Mouse (Mus musculus): ENCODE data around the gene Tent5c. TPM values are rescaled to one million over a fixed set of nuclear protein-coding genes. Genes with fewer than 3 reads are reported as not detected.

Gene Tent5c
- polyA plus RNA-seq, 1 experiment from 2014 or later = 132 TPM

GRCm38 (mm10) chr3:100463160-100463958 lies 25.8 kb downstream of the Tent5c start:
- Histone ChIP-seq H3K36me3 (ENCODE audit: control insufficient read depth, insufficient read depth) (peaks cover 19% of the 10 kb centered on the region), H3K9ac (ENCODE audit: low read depth, low read length) (no peak overlapping the region), H3K4me2 (ENCODE audit: low read depth, low read length) (no peak overlapping the region), H3K27ac (ENCODE audit: low read length) (no peak overlapping the region), H3K4me3 (ENCODE audit: low read depth, low read length) (no peak overlapping the region), H3K4me1 (ENCODE audit: control insufficient read depth, low read depth, low read length) (peaks cover 3% of the 10 kb centered on the region; the same call in 1 of the 2 replicates), H3K27me3 (ENCODE audit: control insufficient read depth, insufficient read depth, low read depth, low read length) (no peaks in the 10 kb centered on the region), H3K9me3 (replicated peaks; ENCODE audit: control insufficient read depth, low read length) (no peaks in the 10 kb centered on the region)
- 52% methylated on average over 12 of the region's 12 CpGs for WGBS (ENCODE audit: insufficient replicate concordance)
- no peak for ATAC-seq (ENCODE audit: low read depth)

- peaks cover 3% of the 10 kb centered on the region; the same call in 1 of the 2 replicates for H3K4me1 ChIP-seq (ENCODE audit: control insufficient read depth, low read depth, low read length)
- ATAC-seq (ENCODE audit: low read depth) = no peak
- 76% methylated on average over 8 of the region's 8 CpGs for WGBS (ENCODE audit: insufficient replicate concordance)
- H3K9ac ChIP-seq (ENCODE audit: low read depth, low read length) = no peak overlapping the region
- no peaks in the 10 kb centered on the region for H3K9me3 ChIP-seq (replicated peaks; ENCODE audit: control insufficient read depth, low read length)
- no peak overlapping the region for H3K27ac ChIP-seq (ENCODE audit: low read length)
- H3K4me3 ChIP-seq (ENCODE audit: low read depth, low read length) = no peak overlapping the region
- no peaks in the 10 kb centered on the region for H3K27me3 ChIP-seq (ENCODE audit: control insufficient read depth, insufficient read depth, low read depth, low read length)
- H3K36me3 ChIP-seq (ENCODE audit: control insufficient read depth, insufficient read depth) = peaks cover 17% of the 10 kb centered on the region
- H3K4me2 ChIP-seq (ENCODE audit: low read depth, low read length) = no peak overlapping the region
Observed at GRCm38 (mm10) chr3:100462235-100463083, 26.7 kb downstream of the Tent5c start.

GRCm38 (mm10) chr3:100460510-100460909 lies 28.6 kb downstream of the Tent5c start:
- Histone ChIP-seq H3K4me2 (ENCODE audit: low read depth, low read length) (no peak overlapping the region), H3K9me3 (replicated peaks; ENCODE audit: control insufficient read depth, low read length) (no peaks in the 10 kb centered on the region), H3K27ac (ENCODE audit: low read length) (no peak overlapping the region), H3K27me3 (ENCODE audit: control insufficient read depth, insufficient read depth, low read depth, low read length) (no peaks in the 10 kb centered on the region), H3K9ac (ENCODE audit: low read depth, low read length) (no peak overlapping the region), H3K36me3 (ENCODE audit: control insufficient read depth, insufficient read depth) (no peaks in the 10 kb centered on the region), H3K4me3 (ENCODE audit: low read depth, low read length) (no peak overlapping the region), H3K4me1 (ENCODE audit: control insufficient read depth, low read depth, low read length) (peaks cover 3% of the 10 kb centered on the region; the same call in 1 of the 2 replicates)
- ATAC-seq (ENCODE audit: low read depth) = no peak
- WGBS (ENCODE audit: insufficient replicate concordance) = 59% methylated on average over 2 of the region's 2 CpGs

DNA sequence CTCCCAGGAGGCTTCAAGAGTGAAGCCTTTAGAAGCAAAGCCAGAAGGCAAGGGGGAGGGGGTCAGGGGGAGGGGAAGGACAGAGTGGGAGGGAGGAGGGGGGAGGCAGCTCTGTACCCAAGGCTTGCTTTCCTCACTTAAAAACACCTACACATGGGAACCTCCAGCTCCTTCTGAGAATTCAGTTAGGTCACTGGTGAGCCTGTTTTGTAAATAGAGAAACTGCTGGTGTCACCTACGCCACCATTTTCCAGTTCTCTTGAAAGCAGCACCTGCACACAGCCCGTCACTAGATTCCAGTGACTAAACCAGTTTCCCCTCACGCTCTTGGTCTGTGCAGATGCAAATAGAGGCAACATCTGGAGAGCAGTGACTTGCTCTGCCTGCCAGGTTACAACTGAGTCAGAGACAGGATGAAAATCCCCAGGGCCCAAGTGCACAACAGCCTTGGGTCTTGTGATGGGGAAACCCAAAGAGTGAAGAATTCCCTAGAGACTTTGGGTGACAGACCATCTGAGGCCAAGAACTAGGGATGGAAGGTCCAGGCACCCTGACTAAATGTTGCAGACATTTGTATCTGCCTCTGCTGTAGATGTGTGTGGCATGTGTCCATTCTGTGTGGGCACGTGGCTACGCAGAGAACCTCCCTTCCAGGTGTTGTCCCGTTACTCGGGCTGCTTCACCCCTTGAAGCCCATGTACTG lies 45.2 kb downstream of the Tent5c start:
- Histone ChIP-seq H3K4me3 (ENCODE audit: low read depth, low read length) (no peak overlapping the region), H3K36me3 (ENCODE audit: control insufficient read depth, insufficient read depth) (no peaks in the 10 kb centered on the region), H3K27ac (ENCODE audit: low read length) (no peak overlapping the region), H3K9ac (ENCODE audit: low read depth, low read length) (no peak overlapping the region), H3K4me2 (ENCODE audit: low read depth, low read length) (no peak overlapping the region), H3K9me3 (replicated peaks; ENCODE audit: control insufficient read depth, low read length) (no peaks in the 10 kb centered on the region), H3K27me3 (ENCODE audit: control insufficient read depth, insufficient read depth, low read depth, low read length) (no peaks in the 10 kb centered on the region), H3K4me1 (ENCODE audit: control insufficient read depth, low read depth, low read length) (peaks cover 33% of the 10 kb centered on the region)
- ATAC-seq (ENCODE audit: low read depth) = no peak
- 81% methylated on average over 7 of the region's 7 CpGs for WGBS (ENCODE audit: insufficient replicate concordance)

GRCm38 (mm10) chr3:100442499-100442898 lies 46.6 kb downstream of the Tent5c start:
- Histone ChIP-seq H3K4me1 (ENCODE audit: control insufficient read depth, low read depth, low read length) (peaks cover 42% of the 10 kb centered on the region), H3K36me3 (ENCODE audit: control insufficient read depth, insufficient read depth) (no peaks in the 10 kb centered on the region), H3K4me2 (ENCODE audit: low read depth, low read length) (no peak overlapping the region), H3K4me3 (ENCODE audit: low read depth, low read length) (no peak overlapping the region), H3K9me3 (replicated peaks; ENCODE audit: control insufficient read depth, low read length) (no peaks in the 10 kb centered on the region), H3K9ac (ENCODE audit: low read depth, low read length) (no peak overlapping the region), H3K27me3 (ENCODE audit: control insufficient read depth, insufficient read depth, low read depth, low read length) (no peaks in the 10 kb centered on the region), H3K27ac (ENCODE audit: low read length) (no peak overlapping the region)
- no peak for ATAC-seq (ENCODE audit: low read depth)
- 70% methylated on average over 6 of the region's 6 CpGs for WGBS (ENCODE audit: insufficient replicate concordance)

GRCm38 (mm10) chr3:100440754-100441153 lies 48.4 kb downstream of the Tent5c start:
- no peak overlapping the region for H3K27ac ChIP-seq (ENCODE audit: low read length)
- H3K9ac ChIP-seq (ENCODE audit: low read depth, low read length) = no peak overlapping the region
- peaks cover 54% of the 10 kb centered on the region for H3K4me1 ChIP-seq (ENCODE audit: control insufficient read depth, low read depth, low read length)
- WGBS (ENCODE audit: insufficient replicate concordance) = 37% methylated on average over 4 of the region's 4 CpGs
- H3K27me3 ChIP-seq (ENCODE audit: control insufficient read depth, insufficient read depth, low read depth, low read length) = no peaks in the 10 kb centered on the region
- no peak overlapping the region for H3K4me2 ChIP-seq (ENCODE audit: low read depth, low read length)
- no peak for ATAC-seq (ENCODE audit: low read depth)
- no peaks in the 10 kb centered on the region for H3K9me3 ChIP-seq (replicated peaks; ENCODE audit: control insufficient read depth, low read length)
- no peaks in the 10 kb centered on the region for H3K36me3 ChIP-seq (ENCODE audit: control insufficient read depth, insufficient read depth)
- H3K4me3 ChIP-seq (ENCODE audit: low read depth, low read length) = no peak overlapping the region

DNA sequence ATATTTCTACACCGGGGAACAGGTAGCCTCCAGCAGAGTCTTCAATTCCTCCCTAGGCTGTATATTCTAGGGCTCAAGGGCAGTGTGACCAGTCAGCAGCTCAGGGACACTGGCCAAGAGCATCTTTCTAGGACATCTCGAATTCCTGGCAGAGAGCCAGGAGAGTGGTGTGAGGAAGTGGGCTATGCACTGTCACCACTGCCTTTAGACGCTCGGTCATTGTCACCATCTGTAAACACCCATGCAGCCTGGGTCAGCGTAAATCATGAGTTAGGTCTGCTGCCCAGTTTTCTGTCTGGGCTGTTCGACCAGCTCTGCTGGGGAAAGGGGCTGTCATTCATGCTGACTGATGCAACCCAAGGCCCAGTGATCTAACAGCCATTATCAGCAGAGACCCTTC lies 49.1 kb downstream of the Tent5c start:
- H3K27me3 ChIP-seq (ENCODE audit: control insufficient read depth, insufficient read depth, low read depth, low read length) = no peaks in the 10 kb centered on the region
- 47% methylated on average over 6 of the region's 6 CpGs for WGBS (ENCODE audit: insufficient replicate concordance)
- no peaks in the 10 kb centered on the region for H3K36me3 ChIP-seq (ENCODE audit: control insufficient read depth, insufficient read depth)
- peak overlapping the region; percentile 54; the same call in 1 of the 2 replicates for H3K4me2 ChIP-seq (ENCODE audit: low read depth, low read length)
- H3K27ac ChIP-seq (ENCODE audit: low read length) = peak overlapping the region; percentile 99
- H3K4me3 ChIP-seq (ENCODE audit: low read depth, low read length) = no peak overlapping the region
- H3K9me3 ChIP-seq (replicated peaks; ENCODE audit: control insufficient read depth, low read length) = no peaks in the 10 kb centered on the region
- H3K9ac ChIP-seq (ENCODE audit: low read depth, low read length) = peak overlapping the region; percentile 74
- no peak for ATAC-seq (ENCODE audit: low read depth)
- peaks cover 54% of the 10 kb centered on the region for H3K4me1 ChIP-seq (ENCODE audit: control insufficient read depth, low read depth, low read length)

GRCm38 (mm10) chr3:100439088-100439487 lies 50.0 kb downstream of the Tent5c start:
- peak overlapping the region; percentile 74 for H3K9ac ChIP-seq (ENCODE audit: low read depth, low read length)
- peak overlapping the region; percentile 28 for H3K4me3 ChIP-seq (ENCODE audit: low read depth, low read length)
- H3K36me3 ChIP-seq (ENCODE audit: control insufficient read depth, insufficient read depth) = no peaks in the 10 kb centered on the region
- peak overlapping the region; percentile 54 for H3K4me2 ChIP-seq (ENCODE audit: low read depth, low read length)
- H3K27me3 ChIP-seq (ENCODE audit: control insufficient read depth, insufficient read depth, low read depth, low read length) = no peaks in the 10 kb centered on the region
- no peaks in the 10 kb centered on the region for H3K9me3 ChIP-seq (replicated peaks; ENCODE audit: control insufficient read depth, low read length)
- 30% methylated on average over 3 of the region's 3 CpGs for WGBS (ENCODE audit: insufficient replicate concordance)
- ATAC-seq (ENCODE audit: low read depth) = no peak
- H3K4me1 ChIP-seq (ENCODE audit: control insufficient read depth, low read depth, low read length) = peaks cover 50% of the 10 kb centered on the region
- H3K27ac ChIP-seq (ENCODE audit: low read length) = peak overlapping the region; percentile 99
